Mouse (Mus musculus): ENCODE results near the gene Hsp90ab1. TPM values are rescaled to one million over a fixed set of nuclear protein-coding genes. Genes with fewer than 3 reads are reported as not detected.
A peak's percentile ranks its signal among the peaks of the same experiment; 100 is the strongest.

Hsp90ab1 gene
- polyA plus RNA-seq, 1 experiment from 2014 or later = 750 TPM

DNA sequence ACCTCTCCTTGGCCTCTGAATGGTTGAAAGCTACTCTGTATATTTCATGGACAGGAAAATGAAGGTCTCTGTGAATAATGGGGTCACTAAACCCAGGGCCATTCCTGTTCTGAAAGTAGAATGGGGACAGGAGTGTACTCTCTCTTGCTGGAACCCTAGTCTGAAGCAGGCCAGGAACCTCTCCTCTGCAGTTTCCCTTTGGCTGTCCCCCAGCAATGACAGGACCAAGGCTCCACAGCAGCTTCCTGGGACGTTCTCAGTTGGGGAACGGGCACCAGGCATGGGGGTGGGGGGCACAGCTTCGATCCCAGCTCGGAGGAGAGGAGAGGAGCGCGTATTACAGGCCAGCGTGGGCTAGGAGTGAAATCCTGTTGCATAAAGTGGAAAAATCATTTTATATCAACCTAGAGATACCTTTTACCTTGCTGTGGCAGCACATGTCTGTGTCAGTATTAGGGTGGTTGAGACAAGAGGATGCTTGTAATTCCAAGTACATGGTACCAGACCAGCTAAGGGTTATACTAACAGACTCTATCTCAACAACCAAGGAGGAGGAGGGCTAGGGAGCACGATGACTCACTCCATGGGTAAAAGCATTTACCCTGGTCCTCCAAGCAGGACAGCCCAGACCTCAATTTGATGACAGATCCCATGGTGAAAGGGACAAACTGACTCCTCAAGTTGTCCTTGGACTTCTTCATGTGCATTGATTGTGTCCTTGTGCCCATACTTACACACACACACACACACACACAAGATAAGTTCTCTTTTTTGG is 2.2 kb upstream of the Hsp90ab1 start:
- 87% methylated on average over 8 of the region's 8 CpGs for WGBS
- Histone ChIP-seq H3K4me3 (ENCODE audit: low read depth, low read length) (no peak overlapping the region), H3K9ac (ENCODE audit: low read length) (no peak overlapping the region), H3K36me3 (ENCODE audit: control insufficient read depth, insufficient read depth, low read length) (peaks cover 11% of the 10 kb centered on the region), H3K27ac (replicated peaks) (peak overlapping the region; percentile 35; the same call in 1 of the 2 replicates), H3K4me1 (replicated peaks; ENCODE audit: control insufficient read depth, insufficient read depth) (no peaks in the 10 kb centered on the region), H3K27me3 (ENCODE audit: control insufficient read depth, insufficient read depth, low read length) (no peaks in the 10 kb centered on the region), H3K4me2 (replicated peaks; ENCODE audit: low read depth) (no peak overlapping the region; the same call in 1 of the 2 replicates), H3K9me3 (ENCODE audit: control insufficient read depth, low read length) (no peaks in the 10 kb centered on the region)
- TF ChIP-seq EP300 (optimal IDR thresholded peaks at IDR 0.05) (no peak), CTCF (IDR thresholded peaks at IDR 0.05; ENCODE audit: low read depth) (no peak)
- DNase-seq (ENCODE audit: low spot score) (no peak), ATAC-seq (ENCODE audit: low FRiP score, low TSS enrichment) (no peak)

DNA sequence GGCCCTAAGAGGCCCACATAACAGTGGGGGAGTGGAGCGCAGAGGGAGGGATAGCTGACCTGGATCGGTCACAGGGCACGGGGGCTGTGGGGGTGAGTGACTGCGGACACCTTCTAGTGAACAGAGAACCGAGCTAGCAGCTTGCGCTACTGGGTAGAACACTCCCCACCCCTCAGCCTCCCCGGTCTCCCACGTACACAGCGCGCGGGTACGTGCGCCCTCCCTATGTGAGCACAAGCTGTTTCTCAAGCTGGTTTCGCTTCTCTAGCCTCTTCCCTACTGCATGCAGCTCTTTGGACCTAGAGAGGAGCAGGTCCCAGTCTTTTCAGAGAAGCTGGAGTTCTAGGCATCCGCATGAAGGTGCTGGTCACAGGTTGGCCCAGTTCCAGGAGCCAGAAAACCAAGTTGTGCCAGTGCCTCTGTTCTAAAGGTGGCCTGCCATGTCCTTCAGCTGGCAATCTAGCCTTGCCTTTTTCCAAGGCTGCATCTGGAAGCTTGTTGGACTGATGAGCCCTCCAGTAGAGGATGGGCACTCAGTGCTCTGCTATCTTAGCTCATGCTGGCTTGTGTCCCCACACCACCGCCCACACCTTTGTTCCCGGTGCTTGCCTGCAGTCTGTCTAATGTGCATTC is 1.2 kb upstream of the Hsp90ab1 start:
- WGBS = 2% methylated on average over 17 of the region's 17 CpGs
- peaks cover 19% of the 10 kb centered on the region for H3K36me3 ChIP-seq (ENCODE audit: control insufficient read depth, insufficient read depth, low read length)

DNA sequence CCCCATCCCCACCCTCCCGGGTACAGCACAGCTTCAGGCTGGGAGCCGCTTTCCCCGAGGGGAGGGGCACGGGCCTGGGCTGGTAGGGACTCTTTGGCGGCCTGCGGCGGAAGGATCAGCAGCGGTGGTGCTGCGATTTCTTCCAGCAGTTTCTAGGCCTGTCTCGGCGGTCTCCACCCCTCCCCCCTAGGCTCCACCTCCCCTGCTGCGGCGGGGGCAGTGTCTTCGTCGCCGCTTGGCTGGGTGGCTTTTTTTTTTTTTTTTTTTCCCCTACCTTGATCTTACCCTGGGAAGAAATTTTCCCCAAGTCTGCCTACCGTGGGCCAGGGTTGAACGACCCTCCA is 681 bp upstream of the Hsp90ab1 start:
- Histone ChIP-seq H3K4me1 (replicated peaks; ENCODE audit: control insufficient read depth, insufficient read depth) (no peaks in the 10 kb centered on the region; the same call in 1 of the 2 replicates), H3K9ac (ENCODE audit: low read length) (peak overlapping the region; percentile 78), H3K36me3 (ENCODE audit: control insufficient read depth, insufficient read depth, low read length) (peaks cover 24% of the 10 kb centered on the region), H3K27ac (replicated peaks) (peak overlapping the region; percentile 97), H3K9me3 (ENCODE audit: control insufficient read depth, low read length) (no peaks in the 10 kb centered on the region), H3K27me3 (ENCODE audit: control insufficient read depth, insufficient read depth, low read length) (no peaks in the 10 kb centered on the region), H3K4me3 (ENCODE audit: low read depth, low read length) (peak overlapping the region; percentile 100), H3K4me2 (replicated peaks; ENCODE audit: low read depth) (peak overlapping the region; percentile 80)
- DNase-seq (ENCODE audit: low spot score) (peak; percentile 97), ATAC-seq (ENCODE audit: low FRiP score, low TSS enrichment) (peak; percentile 62)
- under 1% methylated on average over 18 of the region's 18 CpGs for WGBS
- TF ChIP-seq EP300 (optimal IDR thresholded peaks at IDR 0.05) (no peak), CTCF (IDR thresholded peaks at IDR 0.05; ENCODE audit: low read depth) (no peak; the same call in 1 of the 2 replicates)

More for the DNA sequence above, 1.2 kb upstream of the Hsp90ab1 start:
- Histone ChIP-seq H3K27ac (replicated peaks) (peak overlapping the region; percentile 97), H3K4me2 (replicated peaks; ENCODE audit: low read depth) (peak overlapping the region; percentile 80), H3K4me1 (replicated peaks; ENCODE audit: control insufficient read depth, insufficient read depth) (no peaks in the 10 kb centered on the region; the same call in 1 of the 2 replicates), H3K4me3 (ENCODE audit: low read depth, low read length) (peak overlapping the region; percentile 100), H3K27me3 (ENCODE audit: control insufficient read depth, insufficient read depth, low read length) (no peaks in the 10 kb centered on the region), H3K9me3 (ENCODE audit: control insufficient read depth, low read length) (no peaks in the 10 kb centered on the region), H3K9ac (ENCODE audit: low read length) (peak overlapping the region; percentile 78)
- TF ChIP-seq CTCF (IDR thresholded peaks at IDR 0.05; ENCODE audit: low read depth) (no peak), EP300 (optimal IDR thresholded peaks at IDR 0.05) (no peak)
- ATAC-seq (ENCODE audit: low FRiP score, low TSS enrichment) (peak; percentile 33), DNase-seq (ENCODE audit: low spot score) (peak; percentile 76)

DNA sequence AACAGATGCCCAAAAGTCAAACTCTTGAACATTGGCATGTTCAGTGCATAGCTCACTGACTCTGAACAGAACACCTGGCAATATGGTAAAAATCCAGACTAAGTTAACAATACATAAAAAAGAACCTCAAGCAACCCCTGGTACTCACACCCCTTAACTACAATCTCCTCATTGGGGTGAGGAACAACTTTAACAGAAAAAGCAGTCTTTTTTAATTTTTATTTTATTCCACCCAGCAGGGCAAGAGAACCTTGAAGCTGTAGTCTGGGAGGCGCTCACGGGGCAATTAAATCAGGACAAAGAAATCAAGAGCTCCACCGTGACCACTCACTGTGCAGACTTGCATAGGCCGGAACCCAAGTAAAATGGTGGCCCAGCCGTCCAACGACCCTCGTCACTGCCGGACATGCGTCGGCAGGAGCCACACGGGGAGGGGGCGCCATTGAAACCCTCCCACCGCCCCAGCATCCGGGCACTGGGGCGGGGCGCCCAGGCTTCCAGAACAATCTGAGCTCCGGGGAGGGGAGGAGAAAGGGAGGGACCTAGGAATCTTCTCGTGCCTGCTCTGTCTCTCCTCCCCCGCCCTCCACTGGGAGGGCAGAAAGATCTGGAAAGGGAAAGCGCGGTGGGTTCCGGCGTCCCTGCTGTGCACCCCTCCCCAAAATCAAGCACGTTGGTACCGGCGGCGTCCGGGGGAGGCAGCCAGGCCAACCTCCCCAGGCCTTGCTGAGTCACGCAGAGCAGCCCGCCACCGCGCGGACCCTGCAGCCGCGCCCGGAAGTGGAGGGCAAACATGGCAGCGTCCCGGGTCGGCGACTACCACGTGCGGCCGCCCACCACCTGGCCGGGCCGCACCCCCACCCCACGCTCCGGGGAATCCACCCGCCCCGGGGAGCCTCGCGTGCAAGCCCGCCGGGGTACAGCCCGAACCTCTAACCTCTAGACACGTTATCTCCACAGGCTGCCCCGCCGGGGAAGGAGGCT is 676 bp downstream of the Hsp90ab1 start:
- DNase-seq (ENCODE audit: low spot score) (peak; percentile 85), ATAC-seq (ENCODE audit: low FRiP score, low TSS enrichment) (peak; percentile 62)
- WGBS = 1% methylated on average over 53 of the region's 57 CpGs
- peaks cover 32% of the 10 kb centered on the region for H3K36me3 ChIP-seq (ENCODE audit: control insufficient read depth, insufficient read depth, low read length)
- peak overlapping the region; percentile 80 for H3K4me2 ChIP-seq (replicated peaks; ENCODE audit: low read depth)
- H3K9ac ChIP-seq (ENCODE audit: low read length) = peak overlapping the region; percentile 98
- peak overlapping the region; percentile 97 for H3K27ac ChIP-seq (replicated peaks)
- H3K9me3 ChIP-seq (ENCODE audit: control insufficient read depth, low read length) = no peaks in the 10 kb centered on the region
- no peaks in the 10 kb centered on the region; the same call in 1 of the 2 replicates for H3K4me1 ChIP-seq (replicated peaks; ENCODE audit: control insufficient read depth, insufficient read depth)
- H3K27me3 ChIP-seq (ENCODE audit: control insufficient read depth, insufficient read depth, low read length) = no peaks in the 10 kb centered on the region
- H3K4me3 ChIP-seq (ENCODE audit: low read depth, low read length) = peak overlapping the region; percentile 100
- TF ChIP-seq EP300 (optimal IDR thresholded peaks at IDR 0.05) (peak; percentile 51), CTCF (IDR thresholded peaks at IDR 0.05; ENCODE audit: low read depth) (peak; percentile 27)

DNA sequence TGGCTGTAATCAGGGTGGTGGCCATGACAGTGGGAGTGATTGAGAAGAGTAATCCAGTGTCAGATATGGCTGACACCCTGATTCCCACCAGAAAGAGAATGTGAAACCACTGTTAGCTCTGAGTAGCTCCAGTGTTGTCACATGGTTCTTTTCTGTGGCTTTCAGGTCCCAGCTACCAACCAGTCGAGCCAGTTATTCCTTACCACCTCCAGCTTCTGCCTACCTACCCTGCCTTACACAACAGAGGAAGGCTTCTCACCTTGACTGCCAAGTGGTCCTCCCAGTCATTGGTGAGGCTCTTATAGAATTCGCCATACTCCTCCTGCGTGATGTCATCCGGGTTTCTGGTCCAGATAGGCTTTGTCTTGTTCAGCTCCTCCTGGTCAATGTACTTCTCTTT is 3.1 kb downstream of the Hsp90ab1 start:
- H3K4me1 ChIP-seq (replicated peaks; ENCODE audit: control insufficient read depth, insufficient read depth) = no peaks in the 10 kb centered on the region; the same call in 1 of the 2 replicates
- no peak overlapping the region for H3K4me3 ChIP-seq (ENCODE audit: low read depth, low read length)
- no peak overlapping the region for H3K27ac ChIP-seq (replicated peaks)
- H3K9ac ChIP-seq (ENCODE audit: low read length) = no peak overlapping the region
- peaks cover 40% of the 10 kb centered on the region for H3K36me3 ChIP-seq (ENCODE audit: control insufficient read depth, insufficient read depth, low read length)
- TF ChIP-seq CTCF (IDR thresholded peaks at IDR 0.05; ENCODE audit: low read depth) (no peak), EP300 (optimal IDR thresholded peaks at IDR 0.05) (no peak)
- no peak overlapping the region for H3K4me2 ChIP-seq (replicated peaks; ENCODE audit: low read depth)
- H3K27me3 ChIP-seq (ENCODE audit: control insufficient read depth, insufficient read depth, low read length) = no peaks in the 10 kb centered on the region
- 67% methylated on average over 4 of the region's 4 CpGs for WGBS
- no peak for DNase-seq (ENCODE audit: low spot score)
- no peaks in the 10 kb centered on the region for H3K9me3 ChIP-seq (ENCODE audit: control insufficient read depth, low read length)
- ATAC-seq (ENCODE audit: low FRiP score, low TSS enrichment) = no peak
